Mouse (Mus musculus) fibroblast of lung, adult 2 months (primary cell): ENCODE data around the gene Ptp4a2.
"Not testable (repeated sequence)": the region's sequence is repeated elsewhere in the genome, so short reads cannot be mapped to it uniquely, and the experiment has no call there.

Experiments used
- DNase-seq: peaks from one replicate; pipeline ENCODE4 v3.0.0-alpha.2; 2011; ENCODE audit warnings: low read depth

The Ptp4a2 gene

GRCm38 (mm10) chr4:129884041-129884930, 73.3 kb downstream of the Ptp4a2 start:
- DNase-seq = no peak

- DNase-seq = no peak
These were observed 78.6 kb downstream of the Ptp4a2 start for GRCm38 (mm10) chr4:129889661-129890060.

GRCm38 (mm10) chr4:129890094-129890493, 79.1 kb downstream of the Ptp4a2 start:
- no peak for DNase-seq

GRCm38 (mm10) chr4:129894861-129895260, 83.8 kb downstream of the Ptp4a2 start:
- no peak for DNase-seq

- DNase-seq = not testable (repeated sequence)
These were observed 87.8 kb downstream of the Ptp4a2 start for GRCm38 (mm10) chr4:129898815-129899214.
